Mouse (Mus musculus) forebrain, embryonic 15.5 days (tissue): ENCODE data around the gene Dip2b. TPM values are rescaled to one million over a fixed set of nuclear protein-coding genes. Genes with fewer than 3 reads are reported as not detected.

Experiments used
- ATAC-seq: fragments of 200-750 bp; cut with Nextera tagmentation; replicated peaks from 2 replicates; pipeline ENCODE4 v1.8.0; 2017; ENCODE audit warnings: mild to moderate bottlenecking, moderate TSS enrichment, moderate library complexity
- H3K27ac ChIP-seq: fragments of 300-500 bp; sonication (generic); replicated peaks from 2 replicates; pipeline ENCODE4 v1.5.1; 2015; ENCODE audit warnings: mild to moderate bottlenecking, inconsistent platforms
- H3K27me3 ChIP-seq: fragments of 300-500 bp; sonication (generic); 2 replicates; pipeline ENCODE4 v1.6.1; 2015; ENCODE audit warnings: inconsistent platforms
- H3K36me3 ChIP-seq: fragments of 300-500 bp; sonication (generic); 2 replicates; pipeline ENCODE4 v1.6.1; 2015; ENCODE audit warnings: mild to moderate bottlenecking, inconsistent platforms
- H3K4me1 ChIP-seq: fragments of 300-500 bp; sonication (generic); 2 replicates; pipeline ENCODE4 v1.6.1; 2015; ENCODE audit warnings: inconsistent platforms
- H3K4me2 ChIP-seq: fragments of 300-500 bp; sonication (generic); replicated peaks from 2 replicates; pipeline ENCODE4 v1.6.1; 2015; ENCODE audit warnings: mild to moderate bottlenecking, inconsistent platforms
- H3K4me3 ChIP-seq: fragments of 300-500 bp; sonication (generic); 2 replicates; pipeline ENCODE4 v1.5.1; 2015; ENCODE audit warnings: mild to moderate bottlenecking, inconsistent platforms
- H3K9ac ChIP-seq: fragments of 300-500 bp; sonication (generic); replicated peaks from 2 replicates; pipeline ENCODE4 v1.6.1; 2015; ENCODE audit warnings: mild to moderate bottlenecking, inconsistent platforms
- H3K9me3 ChIP-seq: fragments of 300-500 bp; sonication (generic); 2 replicates; pipeline ENCODE4 v1.6.1; 2016; ENCODE audit warnings: inconsistent platforms
- WGBS: fragments of 180-500 bp; shearing (Covaris S2); methylation state at CpG from one replicate; pipeline ENCODE4 v1.1.7; 2015; ENCODE audit warnings: mixed read lengths; 5-methylcytosine and 5-hydroxymethylcytosine counted together
- polyA plus RNA-seq: library from polyadenylated mRNA; unstranded; fragments of >200 nt; fragmentation: Nextera tagmentation; extraction: Ambion mirVana; gene quantifications from 2 replicates; pipeline ENCODE4 v1.2.1, GENCODE M21; 2015

Dip2b gene
- polyA plus RNA-seq, 1 experiment from 2014 or later, result 20.2 TPM

GRCm38 (mm10) chr15:100029900-100030299 lies 8.6 kb upstream of the Dip2b start:
- ATAC-seq, result no peak
- Histone ChIP-seq H3K4me1 (peaks cover 5% of the 10 kb centered on the region; the same call in 1 of the 2 replicates), H3K9ac (no peak overlapping the region), H3K27ac (peak overlapping the region; percentile 62; the same call in 1 of the 2 replicates), H3K9me3 (no peaks in the 10 kb centered on the region), H3K36me3 (no peaks in the 10 kb centered on the region), H3K27me3 (no peaks in the 10 kb centered on the region), H3K4me2 (no peak overlapping the region), H3K4me3 (no peak overlapping the region)
- 84% methylated on average over 2 of the region's 2 CpGs for WGBS

- 55% methylated on average over 3 of the region's 3 CpGs for WGBS
- Histone ChIP-seq H3K4me1 (peaks cover 5% of the 10 kb centered on the region; the same call in 1 of the 2 replicates), H3K27ac (no peak overlapping the region), H3K36me3 (no peaks in the 10 kb centered on the region), H3K4me2 (no peak overlapping the region), H3K4me3 (no peak overlapping the region), H3K9ac (no peak overlapping the region), H3K27me3 (no peaks in the 10 kb centered on the region), H3K9me3 (no peaks in the 10 kb centered on the region)
- ATAC-seq, result no peak
Observed at GRCm38 (mm10) chr15:100032546-100032945, 5.9 kb upstream of the Dip2b start.

- no peaks in the 10 kb centered on the region for H3K9me3 ChIP-seq
- H3K4me2 ChIP-seq, result peak overlapping the region; percentile 70
- peak overlapping the region; percentile 95 for H3K4me3 ChIP-seq
- peak; percentile 68 for ATAC-seq
- peak overlapping the region; percentile 97 for H3K9ac ChIP-seq
- under 1% methylated on average over 36 of the region's 36 CpGs for WGBS
- H3K27me3 ChIP-seq, result no peaks in the 10 kb centered on the region
- H3K36me3 ChIP-seq, result no peaks in the 10 kb centered on the region
- peak overlapping the region; percentile 99 for H3K27ac ChIP-seq
- H3K4me1 ChIP-seq, result peaks cover 30% of the 10 kb centered on the region
Observed at GRCm38 (mm10) chr15:100039001-100039701, 687 bp downstream of the Dip2b start.

GRCm38 (mm10) chr15:100040541-100041266 lies 2.2 kb downstream of the Dip2b start:
- H3K4me3 ChIP-seq, result peak overlapping the region; percentile 95
- no peaks in the 10 kb centered on the region for H3K36me3 ChIP-seq
- H3K9ac ChIP-seq, result peak overlapping the region; percentile 35
- H3K4me2 ChIP-seq, result peak overlapping the region; percentile 70
- no peak for ATAC-seq
- H3K4me1 ChIP-seq, result peaks cover 34% of the 10 kb centered on the region
- H3K27me3 ChIP-seq, result no peaks in the 10 kb centered on the region
- 18% methylated on average over 14 of the region's 14 CpGs for WGBS
- H3K9me3 ChIP-seq, result no peaks in the 10 kb centered on the region
- peak overlapping the region; percentile 61 for H3K27ac ChIP-seq

- peaks cover 38% of the 10 kb centered on the region for H3K4me1 ChIP-seq
- peak overlapping the region; percentile 61 for H3K27ac ChIP-seq
- H3K27me3 ChIP-seq, result no peaks in the 10 kb centered on the region
- peak overlapping the region; percentile 70 for H3K4me2 ChIP-seq
- ATAC-seq, result no peak
- H3K9me3 ChIP-seq, result no peaks in the 10 kb centered on the region
- peak overlapping the region; percentile 95 for H3K4me3 ChIP-seq
- H3K9ac ChIP-seq, result peak overlapping the region; percentile 35
- WGBS, result 27% methylated on average over 10 of the region's 10 CpGs
- H3K36me3 ChIP-seq, result no peaks in the 10 kb centered on the region
Observed at GRCm38 (mm10) chr15:100041267-100042047, 3.0 kb downstream of the Dip2b start.

- H3K4me2 ChIP-seq, result 0 out of 2 replicates have a peak overlapping the region, but pooled peaks have one; percentile 3
- peaks cover 38% of the 10 kb centered on the region for H3K4me1 ChIP-seq
- H3K27me3 ChIP-seq, result no peaks in the 10 kb centered on the region
- H3K27ac ChIP-seq, result 0 out of 2 replicates have a peak overlapping the region, but pooled peaks have one; percentile 1
- no peak overlapping the region for H3K4me3 ChIP-seq
- no peaks in the 10 kb centered on the region for H3K9me3 ChIP-seq
- no peak for ATAC-seq
- WGBS, result 78% methylated on average over 9 of the region's 9 CpGs
- H3K9ac ChIP-seq, result no peak overlapping the region
- H3K36me3 ChIP-seq, result no peaks in the 10 kb centered on the region
Observed at GRCm38 (mm10) chr15:100042048-100042400, 3.6 kb downstream of the Dip2b start.

- Histone ChIP-seq H3K9me3 (no peaks in the 10 kb centered on the region), H3K9ac (no peak overlapping the region), H3K4me1 (peaks cover 28% of the 10 kb centered on the region), H3K27ac (no peak overlapping the region), H3K36me3 (peaks cover 9% of the 10 kb centered on the region), H3K27me3 (no peaks in the 10 kb centered on the region), H3K4me2 (no peak overlapping the region), H3K4me3 (no peak overlapping the region)
- no peak for ATAC-seq
- 50% methylated on average over 6 of the region's 6 CpGs for WGBS
Observed at GRCm38 (mm10) chr15:100045576-100045975, 7.1 kb downstream of the Dip2b start.

GRCm38 (mm10) chr15:100049496-100050087 lies 11.1 kb downstream of the Dip2b start:
- H3K9me3 ChIP-seq, result no peaks in the 10 kb centered on the region
- peaks cover 9% of the 10 kb centered on the region for H3K36me3 ChIP-seq
- peaks cover 19% of the 10 kb centered on the region for H3K4me1 ChIP-seq
- no peak overlapping the region for H3K4me2 ChIP-seq
- no peak for ATAC-seq
- H3K27ac ChIP-seq, result no peak overlapping the region
- no peaks in the 10 kb centered on the region for H3K27me3 ChIP-seq
- 76% methylated on average over 7 of the region's 7 CpGs for WGBS
- H3K4me3 ChIP-seq, result no peak overlapping the region
- no peak overlapping the region for H3K9ac ChIP-seq

GRCm38 (mm10) chr15:100050940-100051339 lies 12.5 kb downstream of the Dip2b start:
- no peak overlapping the region for H3K4me3 ChIP-seq
- H3K27ac ChIP-seq, result no peak overlapping the region
- H3K4me1 ChIP-seq, result peaks cover 12% of the 10 kb centered on the region
- no peaks in the 10 kb centered on the region for H3K27me3 ChIP-seq
- no peak overlapping the region for H3K4me2 ChIP-seq
- no peak for ATAC-seq
- peaks cover 12% of the 10 kb centered on the region for H3K36me3 ChIP-seq
- H3K9ac ChIP-seq, result no peak overlapping the region
- no peaks in the 10 kb centered on the region for H3K9me3 ChIP-seq
- 74% methylated on average over 7 of the region's 7 CpGs for WGBS

- Histone ChIP-seq H3K27me3 (no peaks in the 10 kb centered on the region), H3K4me2 (no peak overlapping the region), H3K9me3 (no peaks in the 10 kb centered on the region), H3K9ac (no peak overlapping the region), H3K4me3 (no peak overlapping the region), H3K4me1 (peaks cover 10% of the 10 kb centered on the region), H3K27ac (no peak overlapping the region), H3K36me3 (peaks cover 12% of the 10 kb centered on the region)
- no peak for ATAC-seq
- 41% methylated on average over 3 of the region's 3 CpGs for WGBS
Observed at GRCm38 (mm10) chr15:100052726-100053125, 14.3 kb downstream of the Dip2b start.

- Histone ChIP-seq H3K4me1 (peaks cover 14% of the 10 kb centered on the region), H3K27ac (no peak overlapping the region), H3K27me3 (no peaks in the 10 kb centered on the region), H3K9me3 (no peaks in the 10 kb centered on the region), H3K9ac (no peak overlapping the region), H3K36me3 (0 out of 2 replicates have a peak, but pooled peaks cover 3% of the 10 kb centered on the region), H3K4me3 (no peak overlapping the region), H3K4me2 (no peak overlapping the region)
- ATAC-seq, result no peak
- WGBS, result 91% methylated on average over 7 of the region's 7 CpGs
Observed at GRCm38 (mm10) chr15:100056397-100056908, 18.0 kb downstream of the Dip2b start.
